Mouse (Mus musculus) layer of hippocampus, postnatal 10 days (tissue): ENCODE data around the gene Scn8a. TPM values are rescaled to one million over a fixed set of nuclear protein-coding genes. Genes with fewer than 3 reads are reported as not detected.

Experiments
- DNase-seq, 2 experiments: peaks; one replicate each; pipeline ENCODE4 v3.0.0; 2021; ENCODE audit warnings: low spot score in 2 of 2
- total RNA-seq, 2 experiments: library from RNA; stranded (reverse); gene quantifications; 2 replicates each; pipeline ENCODE4 v1.2.3; 2021

Scn8a gene
- total RNA-seq, 2 experiments from 2014 or later: 174 to 175 TPM

GRCm38 (mm10) chr15:100873155-100873554, 3.5 kb downstream of the Scn8a start:
- peak; percentile 58 to 67 for DNase-seq

- no peak for DNase-seq
Measured at GRCm38 (mm10) chr15:100879073-100879472, 9.4 kb downstream of the Scn8a start.

- no peak for DNase-seq
Measured at GRCm38 (mm10) chr15:100881385-100881784, 11.7 kb downstream of the Scn8a start.

- DNase-seq: no peak
Measured at GRCm38 (mm10) chr15:100884481-100884880, 14.8 kb downstream of the Scn8a start.

GRCm38 (mm10) chr15:100891962-100892361, 22.3 kb downstream of the Scn8a start:
- no peak for DNase-seq

- no peak for DNase-seq
Measured at GRCm38 (mm10) chr15:100896502-100896901, 26.8 kb downstream of the Scn8a start.

- no peak for DNase-seq
Measured at GRCm38 (mm10) chr15:100903811-100904210, 34.2 kb downstream of the Scn8a start.

- DNase-seq: no peak
Measured at GRCm38 (mm10) chr15:100905006-100905405, 35.3 kb downstream of the Scn8a start.

GRCm38 (mm10) chr15:100905751-100906150, 36.1 kb downstream of the Scn8a start:
- no peak for DNase-seq

- DNase-seq: no peak
Measured at GRCm38 (mm10) chr15:100908817-100909216, 39.2 kb downstream of the Scn8a start.

GRCm38 (mm10) chr15:100909734-100910163, 40.1 kb downstream of the Scn8a start:
- DNase-seq: no peak

GRCm38 (mm10) chr15:100910381-100910841, 40.8 kb downstream of the Scn8a start:
- DNase-seq: peak; percentile 36 to 44

GRCm38 (mm10) chr15:100912676-100913266, 43.1 kb downstream of the Scn8a start:
- no peak for DNase-seq

- DNase-seq: no peak
Measured at GRCm38 (mm10) chr15:100914734-100915242, 45.1 kb downstream of the Scn8a start.

GRCm38 (mm10) chr15:100918046-100918445, 48.4 kb downstream of the Scn8a start:
- no peak for DNase-seq

- no peak for DNase-seq
Measured at GRCm38 (mm10) chr15:100922210-100922609, 52.6 kb downstream of the Scn8a start.

- DNase-seq: peak; percentile 57 to 73
Measured at GRCm38 (mm10) chr15:100923476-100923875, 53.8 kb downstream of the Scn8a start.

- no peak for DNase-seq
Measured at GRCm38 (mm10) chr15:100924941-100925340, 55.3 kb downstream of the Scn8a start.

GRCm38 (mm10) chr15:100930477-100930876, 60.8 kb downstream of the Scn8a start:
- no peak for DNase-seq

GRCm38 (mm10) chr15:100936176-100936575, 66.5 kb downstream of the Scn8a start:
- DNase-seq: no peak

- DNase-seq: no peak
Measured at GRCm38 (mm10) chr15:100948383-100948782, 78.7 kb downstream of the Scn8a start.

GRCm38 (mm10) chr15:100949169-100949568, 79.5 kb downstream of the Scn8a start:
- DNase-seq: no peak

GRCm38 (mm10) chr15:100951491-100951890, 81.8 kb downstream of the Scn8a start:
- no peak for DNase-seq
